Mouse (Mus musculus) retina, embryonic 14.5 days (tissue): Measurements from ENCODE around the gene Rab3il1.

Experiments
- DNase-seq: peaks from one replicate; pipeline ENCODE4 v3.0.0-alpha.2; 2015; ENCODE audit warnings: low spot score

The Rab3il1 gene

DNA sequence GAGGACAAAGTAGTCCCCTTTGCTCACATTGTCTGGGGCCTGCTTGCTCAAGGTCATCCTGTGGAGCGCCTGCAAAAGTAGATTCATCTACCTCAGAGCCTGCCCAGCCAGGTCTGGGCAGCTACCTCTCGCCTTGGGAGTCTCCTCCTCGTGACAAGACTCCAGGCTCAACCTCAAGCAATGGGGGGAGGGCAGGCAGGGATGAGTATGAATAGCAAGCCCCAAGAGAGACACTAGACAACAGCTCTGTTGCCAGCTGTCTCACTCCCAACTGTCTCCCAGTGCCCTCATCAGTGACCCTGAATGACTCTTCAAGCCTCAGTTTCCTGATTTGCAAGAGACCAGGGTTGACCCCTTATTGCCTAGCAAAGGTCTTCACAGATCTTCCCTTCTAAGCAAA, 11.9 kb downstream of the Rab3il1 start:
- DNase-seq, result no peak

- no peak for DNase-seq
Measured at GRCm38 (mm10) chr19:10013913-10014312, 12.4 kb downstream of the Rab3il1 start.

DNA sequence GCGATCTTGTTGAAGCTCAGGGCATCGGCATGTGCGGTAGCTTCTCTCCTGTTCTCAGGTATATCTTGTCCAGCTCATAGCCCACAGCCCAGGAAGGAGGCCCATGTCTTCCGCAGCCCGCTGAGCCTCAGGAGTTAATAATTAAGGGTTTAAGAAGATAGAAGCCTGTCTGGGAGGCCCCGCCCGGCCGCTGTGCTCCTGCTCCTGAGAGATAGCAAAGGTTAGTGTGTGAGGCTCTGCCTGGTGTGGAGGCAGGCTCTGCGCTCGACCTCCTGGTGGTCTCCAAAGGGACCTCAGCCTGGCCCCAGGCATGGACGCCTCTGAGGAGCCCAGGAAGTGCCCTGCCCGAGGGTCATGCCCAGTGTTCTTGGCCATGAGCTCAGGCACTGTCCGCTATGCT, 13.4 kb downstream of the Rab3il1 start:
- no peak for DNase-seq

DNA sequence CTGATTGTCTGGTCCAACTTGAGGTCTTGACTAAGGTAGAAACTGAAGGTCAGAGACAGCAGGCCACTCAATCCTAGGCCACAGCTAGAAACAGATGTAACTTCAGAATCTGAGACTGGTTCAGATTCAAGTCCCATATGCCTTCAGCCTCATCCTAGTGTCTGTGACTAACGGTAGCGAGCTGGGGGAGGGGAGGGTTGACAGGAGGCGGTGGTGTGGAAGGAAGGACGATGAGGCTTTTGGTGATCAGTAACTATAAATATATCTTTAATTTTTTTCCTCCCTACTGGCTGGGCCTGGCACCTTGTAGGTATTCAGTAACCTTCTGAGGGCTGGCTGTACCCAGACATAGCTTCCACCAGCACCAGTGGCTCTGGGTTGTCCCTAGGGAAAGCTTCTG, 14.0 kb downstream of the Rab3il1 start:
- DNase-seq, result no peak

GRCm38 (mm10) chr19:10016151-10016550, 14.7 kb downstream of the Rab3il1 start:
- no peak for DNase-seq

GRCm38 (mm10) chr19:10017637-10018526, 16.4 kb downstream of the Rab3il1 start:
- DNase-seq, result peak; percentile 89

DNA sequence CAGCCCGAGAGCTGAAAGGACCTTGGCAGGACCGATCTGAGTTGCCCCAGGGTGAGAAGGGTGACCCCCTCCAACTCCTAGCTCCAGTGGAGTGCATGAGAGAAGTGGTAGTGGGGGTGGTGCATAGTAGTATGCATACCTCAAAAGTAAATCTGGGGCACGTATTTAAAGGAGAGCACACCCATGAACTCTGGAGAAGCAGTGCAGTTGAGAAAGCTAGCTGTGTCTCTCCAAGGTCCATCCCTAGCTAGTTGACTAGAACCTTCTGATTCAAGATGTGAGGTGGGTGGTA, 17.0 kb downstream of the Rab3il1 start:
- DNase-seq, result no peak

DNA sequence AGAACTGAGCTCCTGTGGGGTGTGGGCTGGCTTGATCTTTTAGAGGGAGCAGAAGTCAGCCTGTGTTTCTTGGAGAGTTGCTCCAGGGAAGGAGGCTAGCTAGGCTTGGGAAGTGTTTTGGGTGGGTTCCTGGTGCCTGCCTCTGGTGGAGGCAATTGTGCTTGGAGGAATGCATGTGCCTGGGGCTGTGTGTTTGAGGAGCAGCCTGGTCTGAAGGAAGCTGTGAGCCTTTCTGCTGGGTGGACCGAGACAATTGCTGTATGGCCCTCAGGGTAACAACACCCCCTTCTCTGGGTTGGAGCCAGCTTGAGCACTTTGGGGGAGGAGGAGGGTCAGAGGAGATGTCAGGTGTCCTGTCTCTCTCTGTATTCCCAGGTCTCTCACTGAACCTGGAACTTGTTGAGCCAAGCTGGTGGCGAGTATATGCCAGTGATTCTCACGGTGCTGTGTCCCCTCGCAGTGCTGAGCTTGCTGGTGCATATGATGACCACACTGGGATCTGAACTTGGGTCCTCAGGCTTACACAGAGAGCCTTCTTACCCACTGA, 17.8 kb downstream of the Rab3il1 start:
- DNase-seq, result no peak

DNA sequence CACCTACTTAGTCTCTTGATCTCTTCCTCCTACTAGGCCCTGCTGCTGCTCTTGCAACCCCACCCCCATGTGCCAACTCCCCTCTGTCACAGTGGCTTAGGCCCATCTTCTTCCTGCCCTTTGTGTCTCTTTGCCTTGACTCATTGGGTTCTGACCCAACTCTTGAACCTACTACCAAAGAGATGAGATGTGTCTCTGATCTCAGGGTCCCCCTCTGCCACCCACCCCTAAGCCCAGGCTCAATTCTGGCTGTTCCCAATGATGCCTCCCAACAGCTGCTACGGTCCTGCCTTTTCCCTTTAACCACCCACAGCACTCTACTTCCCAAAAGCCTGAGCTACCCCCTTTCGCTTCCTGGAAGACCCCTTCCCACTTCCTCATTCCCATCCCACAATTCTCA, 20.5 kb downstream of the Rab3il1 start:
- no peak for DNase-seq

- DNase-seq, result peak; percentile 57
Measured at GRCm38 (mm10) chr19:10022414-10023303, 21.2 kb downstream of the Rab3il1 start.

DNA sequence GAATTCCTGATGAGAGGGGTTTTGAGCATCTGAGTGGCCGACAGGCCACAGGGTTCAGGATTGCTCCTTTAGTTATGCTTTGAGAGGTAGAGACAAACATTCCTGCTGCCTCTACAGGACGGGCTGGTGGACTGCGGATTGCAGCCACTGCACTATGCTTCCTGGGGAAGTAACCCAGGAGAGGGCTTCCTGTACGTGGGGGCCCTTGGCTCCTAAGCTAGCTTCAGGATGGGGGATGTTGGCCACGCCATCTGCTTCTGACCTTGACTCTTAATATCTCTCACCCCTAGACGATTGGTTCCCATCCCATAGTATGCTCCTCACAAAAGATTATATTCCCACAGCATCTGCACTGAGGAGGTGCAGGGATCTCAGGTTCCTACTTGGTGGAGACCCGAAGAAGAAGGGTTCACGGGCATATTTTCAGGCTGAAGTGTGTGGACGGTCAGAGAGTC, 21.9 kb downstream of the Rab3il1 start:
- DNase-seq, result no peak

- no peak for DNase-seq
Measured at GRCm38 (mm10) chr19:10025169-10025875, 23.9 kb downstream of the Rab3il1 start.

- no peak for DNase-seq
Measured at GRCm38 (mm10) chr19:10029746-10030145, 28.3 kb downstream of the Rab3il1 start.

GRCm38 (mm10) chr19:10033211-10033973, 31.9 kb downstream of the Rab3il1 start:
- DNase-seq, result peak; percentile 91

DNA sequence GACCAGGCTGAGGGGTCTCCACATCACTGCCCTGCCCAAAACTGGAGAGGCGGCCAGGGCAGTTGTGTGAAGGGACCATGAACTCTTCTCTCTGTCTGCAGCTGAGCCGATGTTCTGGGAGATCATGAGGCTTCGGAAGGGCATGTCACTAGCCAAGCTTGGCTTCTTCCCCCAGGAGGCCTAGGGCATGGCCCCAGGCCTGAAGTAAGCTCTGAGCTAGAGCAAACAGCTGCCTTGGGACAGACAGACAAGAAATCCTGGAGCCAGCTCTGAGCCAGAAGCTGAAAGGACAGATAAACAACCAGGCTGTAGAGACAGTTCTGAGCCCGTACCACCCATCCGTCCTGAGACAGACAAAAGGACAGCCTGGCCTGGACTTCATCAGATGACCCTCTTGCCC, 32.9 kb downstream of the Rab3il1 start:
- DNase-seq, result no peak

- DNase-seq, result peak; percentile 91
Measured at GRCm38 (mm10) chr19:10034785-10035447, 33.4 kb downstream of the Rab3il1 start.

GRCm38 (mm10) chr19:10037534-10037933, 36.1 kb downstream of the Rab3il1 start:
- DNase-seq, result no peak

- no peak for DNase-seq
Measured at GRCm38 (mm10) chr19:10038364-10038763, 36.9 kb downstream of the Rab3il1 start.

- no peak for DNase-seq
Measured at GRCm38 (mm10) chr19:10038910-10039309, 37.4 kb downstream of the Rab3il1 start.

DNA sequence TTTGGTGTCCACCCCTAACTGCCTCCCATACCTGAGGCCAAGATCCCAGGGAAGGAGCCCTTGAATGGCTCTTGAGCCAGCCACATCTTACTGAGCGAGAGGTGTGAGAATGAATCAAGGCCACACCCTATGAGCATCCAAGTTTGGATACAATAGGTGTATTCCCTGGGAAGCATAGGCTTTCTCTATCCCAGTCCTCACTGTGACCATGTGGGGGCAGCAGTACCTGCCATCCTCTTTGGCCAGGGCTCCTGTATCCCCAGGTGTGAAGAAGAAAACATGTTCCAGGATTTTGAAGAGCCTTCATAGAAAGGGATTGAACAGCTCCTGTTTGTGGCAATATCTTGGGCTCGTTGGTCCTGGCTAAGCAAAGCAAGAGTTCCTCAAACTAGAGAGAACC, 38.1 kb downstream of the Rab3il1 start:
- DNase-seq, result no peak

GRCm38 (mm10) chr19:10040866-10041387, 39.5 kb downstream of the Rab3il1 start:
- no peak for DNase-seq
